Mouse (Mus musculus) lung, postnatal 0 days (tissue): ENCODE measurements around the gene Arfgap3.

Experiments
- CTCF ChIP-seq: IDR thresholded peaks from 2 replicates; pipeline ENCODE4 v1.5.1; 2016; ENCODE audit warnings: antibody characterized with exemption, mild to moderate bottlenecking
- EP300 ChIP-seq: IDR thresholded peaks from 2 replicates; pipeline ENCODE4 v1.6.1; 2016; ENCODE audit warnings: antibody characterized with exemption, mild to moderate bottlenecking, control low read depth

DNA sequence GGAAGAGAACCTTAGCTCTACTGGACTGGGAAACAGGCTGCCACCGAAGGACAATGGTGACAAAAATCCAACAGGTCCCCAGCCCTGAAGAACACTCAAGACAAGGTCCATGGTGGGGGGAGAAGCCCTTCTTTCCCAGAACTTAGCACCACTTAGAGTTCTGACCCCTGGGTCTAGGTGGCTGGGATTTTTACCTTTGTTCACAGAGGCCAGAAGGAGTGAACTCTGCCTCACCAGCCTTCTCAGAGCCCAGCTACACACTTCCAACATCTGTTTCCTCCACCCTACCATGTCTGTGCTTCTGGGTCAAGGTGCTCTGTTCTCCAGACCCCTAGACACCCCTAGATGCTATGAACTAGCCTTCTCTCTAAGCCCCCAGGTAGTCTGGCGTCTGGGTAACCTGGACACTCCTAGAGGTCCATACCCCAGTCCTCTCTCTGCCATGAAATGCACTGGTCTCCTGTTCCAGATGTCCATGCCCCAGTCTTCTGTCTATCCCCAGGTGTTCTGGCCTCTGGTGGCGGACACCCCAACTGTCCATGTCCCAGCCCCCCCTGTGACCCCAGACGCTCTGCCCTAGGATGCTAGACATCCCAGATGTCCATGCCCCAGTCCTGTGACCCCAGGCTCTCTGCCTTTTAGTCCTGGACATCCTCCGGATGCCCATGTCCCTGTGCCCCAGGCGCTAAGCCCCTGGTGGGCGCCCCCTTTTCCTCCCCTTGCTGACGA, 658 bp downstream of the Arfgap3 start:
- no peak for TF ChIP-seq CTCF
- TF ChIP-seq EP300 = no peak
